Mouse (Mus musculus) lung, embryonic 15.5 days (tissue): Measurements from ENCODE around the gene Gm8247. TPM values are rescaled to one million over a fixed set of nuclear protein-coding genes. Genes with fewer than 3 reads are reported as not detected.
"Not testable (repeated sequence)": the region's sequence is repeated elsewhere in the genome, so short reads cannot be mapped to it uniquely, and the experiment has no call there.

Experiments used
- ATAC-seq: fragments of 200-750 bp; cut with Nextera tagmentation; 2 replicates; pipeline ENCODE4 v1.8.0; 2017; ENCODE audit warnings: moderate number of reproducible peaks, borderline replicate concordance; ENCODE audit not compliant: low FRiP score, low TSS enrichment; ENCODE audit errors: extremely low read depth
- H3K27ac ChIP-seq: fragments of 300-500 bp; sonication (generic); 2 replicates; pipeline ENCODE4 v1.5.1; 2015; ENCODE audit warnings: moderate library complexity, mild to moderate bottlenecking, inconsistent platforms
- H3K27me3 ChIP-seq: fragments of 300-500 bp; sonication (generic); 2 replicates; pipeline ENCODE4 v1.6.1; 2015; ENCODE audit warnings: inconsistent platforms
- H3K36me3 ChIP-seq: fragments of 300-500 bp; sonication (generic); 2 replicates; pipeline ENCODE4 v1.6.1; 2015; ENCODE audit warnings: inconsistent platforms
- H3K4me1 ChIP-seq: fragments of 300-500 bp; sonication (generic); 2 replicates; pipeline ENCODE4 v1.6.1; 2015; ENCODE audit warnings: inconsistent platforms
- H3K4me2 ChIP-seq: fragments of 300-500 bp; sonication (generic); 2 replicates; pipeline ENCODE4 v1.6.1; 2015; ENCODE audit warnings: inconsistent platforms, mild to moderate bottlenecking, moderate library complexity
- H3K4me3 ChIP-seq: fragments of 300-500 bp; sonication (generic); 2 replicates; pipeline ENCODE4 v1.5.1; 2015; ENCODE audit warnings: mild to moderate bottlenecking, inconsistent platforms
- H3K9ac ChIP-seq: fragments of 300-500 bp; sonication (generic); 2 replicates; pipeline ENCODE4 v1.6.1; 2015; ENCODE audit warnings: inconsistent platforms
- H3K9me3 ChIP-seq: fragments of 300-500 bp; sonication (generic); 2 replicates; pipeline ENCODE4 v1.6.1; 2016; ENCODE audit warnings: inconsistent platforms
- WGBS: fragments of 180-500 bp; shearing (Covaris S2); methylation state at CpG from one replicate; pipeline ENCODE4 v1.1.7; 2015; 5-methylcytosine and 5-hydroxymethylcytosine counted together
- polyA plus RNA-seq: library from polyadenylated mRNA; unstranded; fragments of >200 nt; fragmentation: Nextera tagmentation; extraction: Ambion mirVana; gene quantifications from 2 replicates; pipeline ENCODE4 v1.2.1, GENCODE M21; 2015

The Gm8247 gene
- polyA plus RNA-seq: not detected in 2 replicates

- H3K9me3 ChIP-seq, H3K27ac ChIP-seq, H3K4me1 ChIP-seq, H3K27me3 ChIP-seq, ATAC-seq, H3K4me3 ChIP-seq, H3K36me3 ChIP-seq, H3K4me2 ChIP-seq, H3K9ac ChIP-seq: not testable (repeated sequence)
- WGBS: 77% methylated on average over 4 of the region's 4 CpGs
These were observed at the start of gene Gm8247 for GRCm38 (mm10) chr14:44582853-44583252. Gm8247 (plus strand) TSS chr14:44583153.

DNA sequence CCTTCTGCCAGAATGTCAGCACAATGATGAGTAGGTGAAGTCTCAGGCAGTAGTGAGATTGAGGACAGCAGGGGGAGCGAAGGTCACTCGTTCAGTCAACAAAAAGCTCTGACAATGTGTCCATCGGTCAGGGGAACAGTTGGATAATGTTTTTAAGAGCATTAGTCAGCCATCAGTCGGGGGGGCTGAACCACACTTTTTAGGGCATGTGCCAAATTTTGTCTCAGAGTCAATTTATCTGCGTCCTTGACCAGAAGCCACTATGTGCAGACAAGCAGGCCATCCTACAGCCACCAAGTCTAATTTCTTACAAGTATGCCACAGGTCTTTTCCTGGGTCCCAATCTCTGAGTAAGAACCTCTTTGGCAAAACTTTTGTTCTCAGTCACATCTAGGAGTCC, 35.0 kb upstream of the Gm8247 start:
- H3K36me3 ChIP-seq, H3K4me3 ChIP-seq, H3K4me1 ChIP-seq, H3K27ac ChIP-seq, H3K9me3 ChIP-seq, H3K27me3 ChIP-seq, ATAC-seq, H3K4me2 ChIP-seq, H3K9ac ChIP-seq: not testable (repeated sequence)
- 66% methylated on average over 4 of the region's 5 CpGs for WGBS

DNA sequence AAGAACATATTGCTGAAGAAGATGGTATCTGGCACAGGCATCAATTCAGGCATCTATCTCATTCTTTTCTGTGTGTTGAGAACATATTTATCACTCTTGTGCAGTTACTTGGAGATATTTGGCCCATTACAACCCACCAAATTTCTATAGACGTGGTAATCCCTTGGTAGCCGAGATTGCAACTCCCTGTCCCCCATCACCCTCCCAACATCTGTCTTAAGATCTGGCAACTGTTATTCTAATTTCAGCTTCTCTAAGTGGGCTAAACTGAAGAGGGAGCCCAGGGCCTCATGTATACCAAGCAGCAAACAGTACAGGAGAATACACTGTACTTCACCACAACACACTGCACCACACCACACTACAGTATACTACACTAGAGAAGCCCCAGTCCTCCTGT, 8.8 kb downstream of the Gm8247 start:
- H3K4me1 ChIP-seq, H3K27ac ChIP-seq, H3K27me3 ChIP-seq, H3K4me3 ChIP-seq, H3K4me2 ChIP-seq, H3K9me3 ChIP-seq, ATAC-seq, H3K36me3 ChIP-seq, H3K9ac ChIP-seq: not testable (repeated sequence)
- WGBS: 82% methylated on average over 2 of the region's 2 CpGs

DNA sequence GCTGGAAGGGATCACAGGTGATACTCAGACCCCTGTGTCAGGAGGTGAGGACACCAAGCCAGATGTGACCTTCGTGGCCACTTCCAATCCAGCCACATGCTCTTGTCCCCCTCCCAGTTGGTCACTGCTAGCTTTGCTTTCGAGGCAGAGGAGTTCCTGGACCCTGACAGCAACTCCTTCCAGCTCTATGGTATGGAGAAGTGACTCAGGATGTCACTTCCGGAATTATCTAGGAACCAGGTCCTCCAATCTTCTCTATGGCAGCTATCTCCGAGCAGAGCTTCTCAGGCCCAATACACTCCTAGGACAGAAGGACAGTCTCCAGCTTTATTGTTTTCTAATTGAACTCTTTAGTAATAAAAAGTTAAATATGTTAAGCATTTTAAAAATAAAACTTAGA, 44.8 kb downstream of the Gm8247 start, which contains the start of gene Gm5624:
Gene Gm5624 (minus strand): TSS at position 202 of the 400 bp plus-strand sequence.
- not testable (repeated sequence) for H3K4me2 ChIP-seq, ATAC-seq, H3K4me1 ChIP-seq, H3K9me3 ChIP-seq, H3K27me3 ChIP-seq, H3K27ac ChIP-seq, H3K4me3 ChIP-seq, H3K36me3 ChIP-seq, H3K9ac ChIP-seq
- WGBS: 67% methylated on average over 4 of the region's 4 CpGs

Other genes with a start within 250 kb of the Gm8247 start
- gene Gm5930, start 244.6 kb upstream of the Gm8247 start, polyA plus RNA-seq: not detected in 2 replicates
- gene Gm8229, start 217.8 kb upstream of the Gm8247 start, polyA plus RNA-seq: not detected in 2 replicates
- gene Gm3371, start 172.5 kb upstream of the Gm8247 start, polyA plus RNA-seq: not detected in 2 replicates
- gene Gm8232, start 149.5 kb upstream of the Gm8247 start, polyA plus RNA-seq: not detected in 2 replicates
- not detected in 2 replicates for gene BC061237, start 90.7 kb upstream of the Gm8247 start, polyA plus RNA-seq
- gene Gm17093, start 64.9 kb upstream of the Gm8247 start, polyA plus RNA-seq: not detected in 2 replicates
- not detected in 2 replicates for gene Gm5624, start 44.8 kb downstream of the Gm8247 start, polyA plus RNA-seq
- not detected in 2 replicates for gene Gm8257, start 123.3 kb downstream of the Gm8247 start, polyA plus RNA-seq
- gene Gm8267, start 167.2 kb downstream of the Gm8247 start, polyA plus RNA-seq: not detected in 2 replicates